Mouse (Mus musculus): ENCODE data around the gene Rnd2. TPM values are rescaled to one million over a fixed set of nuclear protein-coding genes. Genes with fewer than 3 reads are reported as not detected.

The Rnd2 gene
- total and polyA plus RNA-seq, 3 experiments = 1.4 to 4.5 (median 2.8) TPM

DNA sequence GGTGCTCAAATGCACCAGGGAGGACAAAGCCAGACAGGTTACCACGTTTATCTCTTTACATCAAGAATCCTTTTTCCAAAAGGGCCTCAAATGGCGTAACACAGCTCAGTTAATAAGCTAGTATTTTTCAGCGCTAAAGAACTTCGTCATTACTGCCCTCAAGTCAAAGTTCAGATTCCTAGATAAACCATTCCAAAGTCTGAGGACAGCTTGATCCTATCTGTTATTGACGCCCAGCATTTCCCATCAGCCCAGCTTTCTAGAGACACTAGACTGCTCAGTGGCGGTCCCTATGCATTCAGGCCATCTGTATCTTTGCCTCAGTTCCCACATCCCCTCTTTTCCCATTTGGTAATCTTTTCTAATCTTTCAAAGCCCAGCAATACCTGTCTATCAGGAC is 54.6 kb downstream of the Rnd2 start:
- no peak for TF ChIP-seq SIN3A (IDR thresholded peaks at IDR 0.05; ENCODE audit: low read length)
- no peak for TF ChIP-seq GABPA (IDR thresholded peaks at IDR 0.05; ENCODE audit: insufficient replicate concordance, low read depth, low read length)
- no peak for TF ChIP-seq IRF4 (IDR thresholded peaks at IDR 0.05; ENCODE audit: low read depth, low read length)
- TF ChIP-seq MAX (IDR thresholded peaks at IDR 0.05; ENCODE audit: low read length) = no peak
- TF ChIP-seq TCF12 (IDR thresholded peaks at IDR 0.05; ENCODE audit: low read depth, low read length) = no peak
- no peak for TF ChIP-seq SMC3 (IDR thresholded peaks at IDR 0.05; ENCODE audit: low read depth, low read length)
- TF ChIP-seq CHD1 (IDR thresholded peaks at IDR 0.05; ENCODE audit: low read depth, low read length) = no peak
- TF ChIP-seq MAZ (IDR thresholded peaks at IDR 0.05; ENCODE audit: low read depth, low read length) = no peak
- TF ChIP-seq CHD2 (IDR thresholded peaks at IDR 0.05; ENCODE audit: low read length) = no peak
- TF ChIP-seq MAFK (IDR thresholded peaks at IDR 0.05; ENCODE audit: insufficient replicate concordance, low read length) = no peak
- TF ChIP-seq ZKSCAN1 (IDR thresholded peaks at IDR 0.05; ENCODE audit: borderline replicate concordance, low read depth, low read length) = no peak
- TF ChIP-seq E2F4 (IDR thresholded peaks at IDR 0.05; ENCODE audit: insufficient replicate concordance, low read depth, low read length) = no peak
- no peak for TF ChIP-seq RCOR1 (conservative IDR thresholded peaks at IDR 0.05; ENCODE audit: low read depth, low read length)
- no peak for TF ChIP-seq BHLHE40 (IDR thresholded peaks at IDR 0.05; ENCODE audit: low read depth, low read length)
- TF ChIP-seq EP300 (IDR thresholded peaks at IDR 0.05; ENCODE audit: low read length) = no peak
- TF ChIP-seq ZMIZ1 (IDR thresholded peaks at IDR 0.05; ENCODE audit: low read depth, low read length) = no peak
- no peak for TF ChIP-seq MYC (IDR thresholded peaks at IDR 0.05; ENCODE audit: low read depth, low read length)
- no peak for TF ChIP-seq ZNF384 (IDR thresholded peaks at IDR 0.05; ENCODE audit: low read depth, low read length)
- dilution Hi-C loops (cut with MboI; ENCODE audit: extremely low pct_ligation_motif_present, extremely low pct_unique_long_range_greater_than_20kb, low sequenced_read_pairs) (no loop called here), in situ Hi-C loops (cut with MboI; ENCODE audit: low pct_ligation_motif_present, low pct_unique_long_range_greater_than_20kb, low sequenced_read_pairs) (no loop called here)
- no peaks in the 10 kb centered on the region for H3K4me1 ChIP-seq (ENCODE audit: control insufficient read depth in 1 of 2, insufficient read depth in 2 of 2)
- H3K36me3 ChIP-seq (replicated peaks in 1 of 2; ENCODE audit: control insufficient read depth in 1 of 2, insufficient read depth in 1 of 2, low read length in 1 of 2) = peaks cover 39 to 86% of the 10 kb centered on the region in 2 experiments
- no peak overlapping the region for H3K9ac ChIP-seq (ENCODE audit: insufficient read depth, low read depth)
- DNase-seq (ENCODE audit: extremely low read depth) = no peak
- no peak overlapping the region for H3K4me2 ChIP-seq (ENCODE audit: insufficient read depth, low read depth, poor library complexity, severe bottlenecking)
- no peaks in the 10 kb centered on the region for H3K9me3 ChIP-seq (replicated peaks; ENCODE audit: low read length)
- no peaks in the 10 kb centered on the region for H3K27me3 ChIP-seq (replicated peaks)
- no peak overlapping the region for H3K4me3 ChIP-seq (replicated peaks in 1 of 3; ENCODE audit: low read depth in 2 of 3, low read length in 2 of 3, poor library complexity in 1 of 3)
- no peaks in the 10 kb centered on the region for H3K79me2 ChIP-seq (replicated peaks; ENCODE audit: control insufficient read depth, extremely low read depth, insufficient read depth, poor library complexity, severe bottlenecking)
- H3K27ac ChIP-seq (ENCODE audit: insufficient read depth, low read depth) = no peak overlapping the region

Other genes starting within 250 kb of the Rnd2 start
Only the 20 nearest of the 24 such genes appear.
- 2.5 and 3.4 TPM in 2 replicates for gene Cntd1, start 186.0 kb upstream of the Rnd2 start, total RNA-seq (2012; rRNA removed)
- 0.65 and 0.98 TPM in 2 replicates for gene Cntd1, start 186.0 kb upstream of the Rnd2 start, total RNA-seq (2014; rRNA removed)
- 0.85 and 0.96 TPM in 2 replicates for gene Cntd1, start 186.0 kb upstream of the Rnd2 start, polyA plus RNA-seq (2012; ENCODE audit: insufficient read length, low read depth)
- 285 TPM in 2 replicates for gene Coa3, start 185.9 kb upstream of the Rnd2 start, total RNA-seq (2012; rRNA removed)
- gene Coa3, start 185.9 kb upstream of the Rnd2 start, total RNA-seq (2014; rRNA removed) = 177 and 179 TPM in 2 replicates
- gene Coa3, start 185.9 kb upstream of the Rnd2 start, polyA plus RNA-seq (2012; ENCODE audit: insufficient read length, low read depth) = 113 and 117 TPM in 2 replicates
- gene Becn1, start 162.7 kb upstream of the Rnd2 start, total RNA-seq (2012; rRNA removed) = 280 and 282 TPM in 2 replicates
- gene Becn1, start 162.7 kb upstream of the Rnd2 start, total RNA-seq (2014; rRNA removed) = 207 and 224 TPM in 2 replicates
- 177 and 237 TPM in 2 replicates for gene Becn1, start 162.7 kb upstream of the Rnd2 start, polyA plus RNA-seq (2012; ENCODE audit: insufficient read length, low read depth)
- 86.1 and 108 TPM in 2 replicates for gene Psme3, start 148.8 kb upstream of the Rnd2 start, total RNA-seq (2012; rRNA removed)
- 199 and 208 TPM in 2 replicates for gene Psme3, start 148.8 kb upstream of the Rnd2 start, total RNA-seq (2014; rRNA removed)
- 496 and 527 TPM in 2 replicates for gene Psme3, start 148.8 kb upstream of the Rnd2 start, polyA plus RNA-seq (2012; ENCODE audit: insufficient read length, low read depth)
- gene Aoc2, start 139.9 kb upstream of the Rnd2 start, total RNA-seq (2012; rRNA removed) = 5.0 and 5.5 TPM in 2 replicates
- 3.6 and 4.3 TPM in 2 replicates for gene Aoc2, start 139.9 kb upstream of the Rnd2 start, total RNA-seq (2014; rRNA removed)
- gene Aoc2, start 139.9 kb upstream of the Rnd2 start, polyA plus RNA-seq (2012; ENCODE audit: insufficient read length, low read depth) = 10.7 and 12.1 TPM in 2 replicates
- 0.25 and 0.29 TPM in 2 replicates for gene Aoc3, start 134.4 kb upstream of the Rnd2 start, total RNA-seq (2012; rRNA removed)
- gene Aoc3, start 134.4 kb upstream of the Rnd2 start, total RNA-seq (2014; rRNA removed) = 0.28 and 0.30 TPM in 2 replicates
- 0.86 and 0.99 TPM in 2 replicates for gene Aoc3, start 134.4 kb upstream of the Rnd2 start, polyA plus RNA-seq (2012; ENCODE audit: insufficient read length, low read depth)
- 0.08 TPM in 1 of 2 replicates, not detected in the other for gene G6pc, start 97.4 kb upstream of the Rnd2 start, total RNA-seq (2012; rRNA removed)
- not detected in 2 replicates for gene G6pc, start 97.4 kb upstream of the Rnd2 start, total RNA-seq (2014; rRNA removed)
- not detected in 2 replicates for gene G6pc, start 97.4 kb upstream of the Rnd2 start, polyA plus RNA-seq (2012; ENCODE audit: insufficient read length, low read depth)
- 133 and 134 TPM in 2 replicates for gene Aarsd1, start 47.4 kb upstream of the Rnd2 start, total RNA-seq (2012; rRNA removed)
- 78.2 and 81.5 TPM in 2 replicates for gene Aarsd1, start 47.4 kb upstream of the Rnd2 start, total RNA-seq (2014; rRNA removed)
- gene Aarsd1, start 47.4 kb upstream of the Rnd2 start, polyA plus RNA-seq (2012; ENCODE audit: insufficient read length, low read depth) = 84.5 and 99.8 TPM in 2 replicates
- 8.3 and 8.4 TPM in 2 replicates for gene Gm27029, start 40.2 kb upstream of the Rnd2 start, total RNA-seq (2012; rRNA removed)
- gene Gm27029, start 40.2 kb upstream of the Rnd2 start, total RNA-seq (2014; rRNA removed) = 1.7 and 2.3 TPM in 2 replicates
- gene Gm27029, start 40.2 kb upstream of the Rnd2 start, polyA plus RNA-seq (2012; ENCODE audit: insufficient read length, low read depth) = 6.2 and 8.7 TPM in 2 replicates
- 10.1 and 10.7 TPM in 2 replicates for gene Rundc1, start 39.9 kb upstream of the Rnd2 start, total RNA-seq (2012; rRNA removed)
- 6.4 and 6.8 TPM in 2 replicates for gene Rundc1, start 39.9 kb upstream of the Rnd2 start, total RNA-seq (2014; rRNA removed)
- gene Rundc1, start 39.9 kb upstream of the Rnd2 start, polyA plus RNA-seq (2012; ENCODE audit: insufficient read length, low read depth) = 12.7 and 13.5 TPM in 2 replicates
- 2.3 and 2.4 TPM in 2 replicates for gene Ptges3l, start 39.7 kb upstream of the Rnd2 start, total RNA-seq (2012; rRNA removed)
- 1.9 and 2.3 TPM in 2 replicates for gene Ptges3l, start 39.7 kb upstream of the Rnd2 start, total RNA-seq (2014; rRNA removed)
- 2.2 and 3.0 TPM in 2 replicates for gene Ptges3l, start 39.7 kb upstream of the Rnd2 start, polyA plus RNA-seq (2012; ENCODE audit: insufficient read length, low read depth)
- gene Rpl27, start 22.7 kb upstream of the Rnd2 start, total RNA-seq (2012; rRNA removed) = 3,039 and 3,055 TPM in 2 replicates
- gene Rpl27, start 22.7 kb upstream of the Rnd2 start, total RNA-seq (2014; rRNA removed) = 5,415 and 5,728 TPM in 2 replicates
- gene Rpl27, start 22.7 kb upstream of the Rnd2 start, polyA plus RNA-seq (2012; ENCODE audit: insufficient read length, low read depth) = 881 and 909 TPM in 2 replicates
- 49.3 and 59.3 TPM in 2 replicates for gene Ifi35, start 16.6 kb upstream of the Rnd2 start, total RNA-seq (2012; rRNA removed)
- gene Ifi35, start 16.6 kb upstream of the Rnd2 start, total RNA-seq (2014; rRNA removed) = 74.9 and 79.1 TPM in 2 replicates
- 63.7 and 67.6 TPM in 2 replicates for gene Ifi35, start 16.6 kb upstream of the Rnd2 start, polyA plus RNA-seq (2012; ENCODE audit: insufficient read length, low read depth)
- gene Vat1, start 1.2 kb downstream of the Rnd2 start, total RNA-seq (2012; rRNA removed) = 20.2 and 29.9 TPM in 2 replicates
- gene Vat1, start 1.2 kb downstream of the Rnd2 start, total RNA-seq (2014; rRNA removed) = 14.5 and 14.9 TPM in 2 replicates
- gene Vat1, start 1.2 kb downstream of the Rnd2 start, polyA plus RNA-seq (2012; ENCODE audit: insufficient read length, low read depth) = 46.0 and 49.4 TPM in 2 replicates
- 33.0 and 37.4 TPM in 2 replicates for gene Brca1, start 87.0 kb downstream of the Rnd2 start, total RNA-seq (2012; rRNA removed)
- 37.5 and 41.4 TPM in 2 replicates for gene Brca1, start 87.0 kb downstream of the Rnd2 start, total RNA-seq (2014; rRNA removed)
- 31.1 and 31.3 TPM in 2 replicates for gene Brca1, start 87.0 kb downstream of the Rnd2 start, polyA plus RNA-seq (2012; ENCODE audit: insufficient read length, low read depth)
- 39.4 and 52.2 TPM in 2 replicates for gene Nbr1, start 87.2 kb downstream of the Rnd2 start, total RNA-seq (2012; rRNA removed)
- gene Nbr1, start 87.2 kb downstream of the Rnd2 start, total RNA-seq (2014; rRNA removed) = 44.7 and 48.3 TPM in 2 replicates
- 39.3 and 44.8 TPM in 2 replicates for gene Nbr1, start 87.2 kb downstream of the Rnd2 start, polyA plus RNA-seq (2012; ENCODE audit: insufficient read length, low read depth)
- 1.4 and 2.2 TPM in 2 replicates for gene Tmem106a, start 117.2 kb downstream of the Rnd2 start, total RNA-seq (2012; rRNA removed)
- 2.6 and 2.8 TPM in 2 replicates for gene Tmem106a, start 117.2 kb downstream of the Rnd2 start, total RNA-seq (2014; rRNA removed)
- 6.8 and 9.1 TPM in 2 replicates for gene Tmem106a, start 117.2 kb downstream of the Rnd2 start, polyA plus RNA-seq (2012; ENCODE audit: insufficient read length, low read depth)
- gene Gm11634, start 134.3 kb downstream of the Rnd2 start, total RNA-seq (2012; rRNA removed) = not detected in 2 replicates
- not detected in 2 replicates for gene Gm11634, start 134.3 kb downstream of the Rnd2 start, total RNA-seq (2014; rRNA removed)
- gene Gm11634, start 134.3 kb downstream of the Rnd2 start, polyA plus RNA-seq (2012; ENCODE audit: insufficient read length, low read depth) = not detected in 2 replicates
- 22.2 and 28.5 TPM in 2 replicates for gene Rdm1, start 162.2 kb downstream of the Rnd2 start, total RNA-seq (2012; rRNA removed)
- gene Rdm1, start 162.2 kb downstream of the Rnd2 start, total RNA-seq (2014; rRNA removed) = 18.5 and 19.2 TPM in 2 replicates
- gene Rdm1, start 162.2 kb downstream of the Rnd2 start, polyA plus RNA-seq (2012; ENCODE audit: insufficient read length, low read depth) = 9.6 and 12.3 TPM in 2 replicates
- 0.81 and 1.1 TPM in 2 replicates for gene Arl4d, start 200.5 kb downstream of the Rnd2 start, total RNA-seq (2012; rRNA removed)
- gene Arl4d, start 200.5 kb downstream of the Rnd2 start, total RNA-seq (2014; rRNA removed) = 0.59 and 0.68 TPM in 2 replicates
- gene Arl4d, start 200.5 kb downstream of the Rnd2 start, polyA plus RNA-seq (2012; ENCODE audit: insufficient read length, low read depth) = 1.1 and 1.2 TPM in 2 replicates